Mouse (Mus musculus) CH12.LX (cell line): ENCODE results near the gene Gm45716. TPM values are rescaled to one million over a fixed set of nuclear protein-coding genes. Genes with fewer than 3 reads are reported as not detected.
A peak's percentile ranks its signal among the peaks of the same experiment; 100 is the strongest.

Source experiments
- DNase-seq: peaks from one replicate; pipeline ENCODE4 v3.0.0-alpha.2; 2013; ENCODE audit errors: extremely low read depth
- H3K27ac ChIP-seq: 2 replicates; pipeline ENCODE4 v1.5.1; 2012; ENCODE audit warnings: low read depth, mild to moderate bottlenecking, control low read depth, moderate library complexity; ENCODE audit not compliant: insufficient read depth
- H3K27me3 ChIP-seq: replicated peaks from 2 replicates; pipeline ENCODE3; 2012; ENCODE audit warnings: inconsistent platforms
- H3K36me3 ChIP-seq, 2 experiments: replicated peaks in 1 of 2; 2 replicates each; pipeline versions ENCODE3 to v1.6.1; 2012; ENCODE audit warnings: inconsistent platforms in 1 of 2, low read length in 1 of 2, mild to moderate bottlenecking in 1 of 2, mixed read lengths in 1 of 2, moderate library complexity in 1 of 2; ENCODE audit not compliant: control insufficient read depth in 1 of 2, insufficient read depth in 1 of 2
- H3K4me1 ChIP-seq, 2 experiments: 2 replicates each; pipeline ENCODE4 v1.6.1; 2012; ENCODE audit warnings: inconsistent platforms in 1 of 2, moderate library complexity in 1 of 2; ENCODE audit not compliant: insufficient read depth in 2 of 2, control insufficient read depth in 1 of 2
- H3K4me2 ChIP-seq: 2 replicates; pipeline ENCODE4 v1.6.1; 2012; ENCODE audit warnings: low read depth, mild to moderate bottlenecking, control low read depth; ENCODE audit not compliant: poor library complexity, insufficient read depth, severe bottlenecking
- H3K4me3 ChIP-seq, 3 experiments: fragments of 150-350 bp in 1 of 3; sonication (generic) in 1 of 3; replicated peaks in 1 of 3; 2 replicates each; pipeline versions ENCODE3 to v1.5.1; 2011 to 2012; ENCODE audit warnings: low read depth in 2 of 3, low read length in 2 of 3, mild to moderate bottlenecking in 2 of 3, moderate library complexity in 2 of 3, control low read depth in 1 of 3, improper control_type of control experiment in 1 of 3, inconsistent platforms in 1 of 3, mixed read lengths in 1 of 3; ENCODE audit not compliant: poor library complexity in 1 of 3
- H3K79me2 ChIP-seq: replicated peaks from 2 replicates; pipeline ENCODE4 v1.6.1; 2012; ENCODE audit warnings: mild to moderate bottlenecking, moderate library complexity; ENCODE audit not compliant: control insufficient read depth, poor library complexity, insufficient read depth, severe bottlenecking; ENCODE audit errors: extremely low read depth
- H3K9ac ChIP-seq: 2 replicates; pipeline ENCODE4 v1.6.1; 2012; ENCODE audit warnings: low read depth, mild to moderate bottlenecking, control low read depth, moderate library complexity; ENCODE audit not compliant: insufficient read depth
- H3K9me3 ChIP-seq: replicated peaks from 2 replicates; pipeline ENCODE3; 2012; ENCODE audit warnings: low read length, inconsistent platforms, mixed read lengths
- CHD1 ChIP-seq: IDR thresholded peaks from 2 replicates; pipeline ENCODE4 v1.6.1; 2012; ENCODE audit warnings: low read depth, low read length, improper control_type of control experiment, inconsistent platforms
- CTCF ChIP-seq, 2 experiments: IDR thresholded peaks in 1 of 2; conservative IDR thresholded peaks in 1 of 2; 2 replicates each; pipeline ENCODE4 v1.5.1; 2011 to 2012; ENCODE audit warnings: low read depth in 2 of 2, low read length in 2 of 2, improper control_type of control experiment in 1 of 2, inconsistent platforms in 1 of 2, mild to moderate bottlenecking in 1 of 2, moderate library complexity in 1 of 2
- EP300 ChIP-seq: IDR thresholded peaks from 2 replicates; pipeline ENCODE4 v1.6.1; 2011; ENCODE audit warnings: low read length, improper control_type of control experiment
- GABPA ChIP-seq: IDR thresholded peaks from 2 replicates; pipeline ENCODE4 v1.6.1; 2012; ENCODE audit warnings: low read depth, low read length, improper control_type of control experiment, inconsistent platforms; ENCODE audit not compliant: insufficient replicate concordance
- IRF4 ChIP-seq: IDR thresholded peaks from 2 replicates; pipeline ENCODE4 v1.6.1; 2014; ENCODE audit warnings: low read depth, mild to moderate bottlenecking, inconsistent platforms, low read length, improper control_type of control experiment
- JUN ChIP-seq: IDR thresholded peaks from 2 replicates; pipeline ENCODE4 v1.6.1; 2011; ENCODE audit warnings: low read depth, mild to moderate bottlenecking, low read length, improper control_type of control experiment, moderate library complexity; ENCODE audit not compliant: insufficient read depth
- JUND ChIP-seq: conservative IDR thresholded peaks from 2 replicates; pipeline ENCODE4 v1.6.1; 2011; ENCODE audit warnings: low read depth, low read length, improper control_type of control experiment
- KAT2A ChIP-seq: IDR thresholded peaks from 2 replicates; pipeline ENCODE4 v1.6.1; 2012; ENCODE audit warnings: low read length, improper control_type of control experiment, inconsistent platforms; ENCODE audit not compliant: insufficient replicate concordance
- MAFK ChIP-seq: IDR thresholded peaks from 2 replicates; pipeline ENCODE4 v1.6.1; 2011; ENCODE audit warnings: low read length, improper control_type of control experiment; ENCODE audit not compliant: insufficient replicate concordance
- MAX ChIP-seq: IDR thresholded peaks from 2 replicates; pipeline ENCODE4 v1.6.1; 2011; ENCODE audit warnings: low read length, improper control_type of control experiment
- MAZ ChIP-seq: IDR thresholded peaks from 2 replicates; pipeline ENCODE4 v1.6.1; 2012; ENCODE audit warnings: low read depth, mild to moderate bottlenecking, inconsistent platforms, low read length, improper control_type of control experiment, moderate library complexity
- MXI1 ChIP-seq: IDR thresholded peaks from 2 replicates; pipeline ENCODE4 v1.6.1; 2011; ENCODE audit warnings: mild to moderate bottlenecking, low read depth, low read length, improper control_type of control experiment
- NRF1 ChIP-seq: IDR thresholded peaks from 2 replicates; pipeline ENCODE4 v1.6.1; 2014; ENCODE audit warnings: low read depth, mild to moderate bottlenecking, inconsistent platforms, low read length, improper control_type of control experiment, moderate library complexity
- POLR2A ChIP-seq: IDR thresholded peaks from 2 replicates; pipeline ENCODE4 v1.6.1; 2011; ENCODE audit warnings: low read depth, mild to moderate bottlenecking, improper control_type of control experiment, low read length
- POLR2AphosphoS2 ChIP-seq: IDR thresholded peaks from 2 replicates; pipeline ENCODE4 v1.6.1; 2011; ENCODE audit warnings: low read depth, low read length, improper control_type of control experiment
- SIN3A ChIP-seq: IDR thresholded peaks from 2 replicates; pipeline ENCODE4 v1.6.1; 2012; ENCODE audit warnings: low read length, improper control_type of control experiment, inconsistent platforms
- TBP ChIP-seq: conservative IDR thresholded peaks from 2 replicates; pipeline ENCODE4 v1.6.1; 2011; ENCODE audit warnings: low read depth, low read length, improper control_type of control experiment
- TCF12 ChIP-seq: IDR thresholded peaks from 2 replicates; pipeline ENCODE4 v1.6.1; 2014; ENCODE audit warnings: low read depth, mild to moderate bottlenecking, inconsistent platforms, low read length, improper control_type of control experiment
- ZC3H11A ChIP-seq: IDR thresholded peaks from 2 replicates; pipeline ENCODE4 v1.6.1; 2012; ENCODE audit warnings: low read depth, mild to moderate bottlenecking, inconsistent platforms, low read length, improper control_type of control experiment
- ZMIZ1 ChIP-seq: IDR thresholded peaks from 2 replicates; pipeline ENCODE4 v1.6.1; 2012; ENCODE audit warnings: low read depth, mild to moderate bottlenecking, inconsistent platforms, low read length, improper control_type of control experiment
- dilution Hi-C: fragments of 300-500 bp; cut with MboI; formaldehyde crosslinking; loops from 2 replicates; pipeline ENCODE4 v1.14.3; 2020; ENCODE audit warnings: low sequenced_read_pairs; ENCODE audit not compliant: extremely low pct_unique_long_range_greater_than_20kb, extremely low pct_ligation_motif_present
- in situ Hi-C: fragments of 300-500 bp; cut with MboI; formaldehyde crosslinking; loops from 3 replicates; pipeline ENCODE4 v1.14.3; 2019; ENCODE audit warnings: low sequenced_read_pairs, low pct_ligation_motif_present, low pct_unique_long_range_greater_than_20kb, mixed read lengths
- polyA plus RNA-seq: library from polyadenylated mRNA; unstranded; fragments of >175 nt; gene quantifications from 2 replicates; pipeline ENCODE4 v1.2.1, GENCODE M21; 2012; ENCODE audit warnings: low read depth; ENCODE audit not compliant: insufficient read length
- total RNA-seq, 2 experiments: library from RNA; depleted of rRNA; stranded (reverse); fragments of 300-350 nt in 1 of 2; fragments of >200 nt in 1 of 2; gene quantifications; 2 replicates each; pipeline ENCODE4 v1.2.3; 2012 to 2014

Gene Gm45716
- total and polyA plus RNA-seq, 3 experiments: 3.0 to 15.9 (median 9.9) TPM

DNA sequence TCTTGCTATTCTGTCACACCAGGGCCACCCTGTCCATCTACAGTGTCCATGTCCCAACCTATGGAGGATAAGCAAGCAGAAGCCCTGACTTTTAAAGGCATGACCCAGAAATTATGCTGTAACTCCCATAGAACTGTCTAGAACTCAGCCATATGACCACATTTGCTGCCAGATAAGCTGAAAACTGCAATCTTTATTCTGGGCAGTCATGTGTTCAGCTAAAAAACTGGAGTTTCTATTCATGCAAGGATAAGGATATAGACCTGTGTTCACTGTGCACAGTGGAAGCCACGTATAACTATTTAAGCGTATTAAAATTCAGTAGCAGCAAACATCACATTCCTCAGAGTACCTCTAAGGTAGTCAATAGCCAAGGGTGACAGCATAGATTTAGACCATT, 55.8 kb downstream of the Gm45716 start:
- DNase-seq: no peak
- dilution Hi-C loops: no loop called here
- in situ Hi-C loops: no loop called here
- TF ChIP-seq IRF4: no peak
- no peak for TF ChIP-seq JUN
- TF ChIP-seq POLR2AphosphoS2: no peak
- no peak for TF ChIP-seq MAZ
- TF ChIP-seq POLR2A: no peak
- TF ChIP-seq KAT2A: no peak
- no peak for TF ChIP-seq MAX
- no peak for TF ChIP-seq MAFK
- no peak for TF ChIP-seq ZC3H11A
- no peak for TF ChIP-seq ZMIZ1
- no peak for TF ChIP-seq GABPA
- TF ChIP-seq CHD1: no peak
- TF ChIP-seq, all 38 proteins: peak for 0
- Histone ChIP-seq H3K4me2 (no peak overlapping the region), H3K36me3 (no peaks in the 10 kb centered on the region), H3K9ac (no peak overlapping the region), H3K27ac (no peak overlapping the region), H3K27me3 (no peaks in the 10 kb centered on the region), H3K9me3 (no peaks in the 10 kb centered on the region), H3K79me2 (no peaks in the 10 kb centered on the region), H3K4me3 (no peak overlapping the region), H3K4me1 (peaks cover 21 to 65% of the 10 kb centered on the region in 2 experiments)

DNA sequence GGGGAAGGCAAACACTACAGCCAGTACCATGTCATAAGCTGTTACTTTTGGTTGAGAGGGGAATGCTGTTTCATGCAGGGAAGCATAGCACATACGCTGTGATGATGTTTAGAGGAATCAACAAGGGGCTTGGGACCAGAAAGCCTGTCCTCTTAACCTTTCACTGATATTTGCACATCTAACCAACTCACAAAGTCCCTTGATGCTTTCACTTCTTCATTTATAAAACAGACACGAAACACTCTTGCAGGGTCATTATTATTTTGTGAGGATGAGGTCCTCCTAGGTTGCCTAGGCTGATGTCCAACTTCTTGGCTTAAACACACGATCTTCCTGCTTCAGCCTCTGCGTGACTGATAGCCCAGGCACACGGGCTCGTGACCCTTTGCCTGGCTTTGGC, 58.1 kb downstream of the Gm45716 start:
- peaks cover 14 to 58% of the 10 kb centered on the region in 2 experiments for H3K4me1 ChIP-seq
- TF ChIP-seq MAFK (0 out of 2 replicates have a peak, but pooled peaks have one; percentile 22), TBP (no peak), SIN3A (0 out of 2 replicates have a peak, but pooled peaks have one; percentile 22), MAZ (no peak), EP300 (peak; percentile 89), TCF12 (peak; percentile 30; the same call in 1 of the 2 replicates), IRF4 (peak; percentile 93), CTCF (conservative IDR thresholded peaks at IDR 0.05 in 1 of 2, IDR thresholded peaks at IDR 0.05 in 1 of 2; ENCODE audit: low read depth in 2 of 2, low read length in 2 of 2) (no peak), MXI1 (no peak), NRF1 (no peak), ZC3H11A (no peak), JUND (peak; percentile 21; the same call in 1 of the 2 replicates)
- no peaks in the 10 kb centered on the region; the same call in 1 of the 2 replicates for H3K79me2 ChIP-seq
- peak; percentile 54 for DNase-seq
- in situ Hi-C loops: no loop called here
- peak overlapping the region; percentile 22; the same call in 1 of the 2 replicates for H3K27ac ChIP-seq
- H3K4me3 ChIP-seq: peak overlapping the region in 2 of 3 experiments; percentile 1 to 24
- H3K9ac ChIP-seq: no peak overlapping the region
- H3K27me3 ChIP-seq: no peaks in the 10 kb centered on the region
- peak overlapping the region; percentile 83 for H3K4me2 ChIP-seq
- H3K36me3 ChIP-seq: no peaks in the 10 kb centered on the region
- H3K9me3 ChIP-seq: no peaks in the 10 kb centered on the region
- dilution Hi-C loops: no loop called here
